Mouse (Mus musculus) ES-E14 (cell line): ENCODE measurements around the gene Klk15.

Source experiments
- CHD2 ChIP-seq: IDR thresholded peaks from 2 replicates; pipeline ENCODE4 v1.6.1; 2014; ENCODE audit warnings: mild to moderate bottlenecking, low read depth, low read length, inconsistent platforms
- MAFK ChIP-seq: IDR thresholded peaks from 2 replicates; pipeline ENCODE4 v1.6.1; 2014; ENCODE audit warnings: mild to moderate bottlenecking, low read depth, low read length, inconsistent platforms; ENCODE audit not compliant: insufficient read depth

DNA sequence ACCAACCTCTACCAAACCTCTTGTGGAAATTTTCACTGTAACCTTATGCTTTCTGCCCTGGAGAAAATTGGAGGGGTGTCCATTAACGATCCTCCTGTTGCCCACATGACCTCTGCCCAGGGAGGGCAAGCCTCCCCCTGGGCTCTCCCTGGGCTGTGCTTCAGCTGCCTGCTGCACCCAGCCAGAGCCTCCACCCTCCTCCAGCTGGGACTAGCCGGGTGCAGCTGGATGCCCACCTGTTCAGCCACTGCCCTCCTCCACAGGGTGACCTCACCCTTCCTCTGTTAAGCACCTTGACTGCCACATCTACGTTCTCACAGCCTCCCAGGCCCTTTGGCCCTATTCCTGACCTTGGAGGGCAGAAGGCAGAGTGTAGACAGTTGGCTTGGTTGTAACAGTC is 1.2 kb downstream of the Klk15 start:
- no peak for TF ChIP-seq MAFK
- no peak for TF ChIP-seq CHD2
